Mouse (Mus musculus): ENCODE measurements around the gene Thsd4.
"Not testable (repeated sequence)": the region's sequence is repeated elsewhere in the genome, so short reads cannot be mapped to it uniquely, and the experiment has no call there.

Thsd4 gene

GRCm38 (mm10) chr9:60309786-60310711 lies 211.8 kb downstream of the Thsd4 start:
- DNase-seq (ENCODE audit: low read depth, low spot score): no peak

GRCm38 (mm10) chr9:60308182-60308581 lies 213.7 kb downstream of the Thsd4 start:
- DNase-seq (ENCODE audit: low read depth, low spot score): no peak

DNA sequence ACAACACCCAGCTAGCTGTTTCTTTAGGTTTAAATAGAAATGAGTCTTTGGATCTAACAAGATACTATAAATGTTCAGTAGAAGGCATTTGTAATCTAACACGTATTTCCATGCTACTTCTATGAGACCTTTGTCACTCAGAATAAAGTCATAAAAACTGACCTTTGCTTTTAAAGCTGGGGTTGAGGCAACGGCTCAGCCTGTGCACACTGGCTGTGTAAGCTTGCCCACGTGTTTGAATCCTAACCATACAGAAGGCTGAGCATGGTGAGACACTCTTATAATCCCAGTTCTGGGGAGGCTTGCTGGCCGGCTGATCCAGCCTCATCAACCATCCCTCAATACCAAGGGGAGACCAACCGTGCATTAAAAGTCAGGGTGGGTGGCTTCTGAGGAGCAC lies 214.4 kb downstream of the Thsd4 start:
- DNase-seq (ENCODE audit: low read depth, low spot score): no peak

- DNase-seq (ENCODE audit: low read depth, low spot score): no peak
These were observed 215.6 kb downstream of the Thsd4 start for GRCm38 (mm10) chr9:60306241-60306640.

GRCm38 (mm10) chr9:60305204-60305840 lies 216.5 kb downstream of the Thsd4 start:
- DNase-seq (ENCODE audit: low read depth, low spot score): no peak

- DNase-seq (ENCODE audit: low read depth, low spot score): peak; percentile 62
These were observed 225.6 kb downstream of the Thsd4 start for GRCm38 (mm10) chr9:60296276-60296675.

DNA sequence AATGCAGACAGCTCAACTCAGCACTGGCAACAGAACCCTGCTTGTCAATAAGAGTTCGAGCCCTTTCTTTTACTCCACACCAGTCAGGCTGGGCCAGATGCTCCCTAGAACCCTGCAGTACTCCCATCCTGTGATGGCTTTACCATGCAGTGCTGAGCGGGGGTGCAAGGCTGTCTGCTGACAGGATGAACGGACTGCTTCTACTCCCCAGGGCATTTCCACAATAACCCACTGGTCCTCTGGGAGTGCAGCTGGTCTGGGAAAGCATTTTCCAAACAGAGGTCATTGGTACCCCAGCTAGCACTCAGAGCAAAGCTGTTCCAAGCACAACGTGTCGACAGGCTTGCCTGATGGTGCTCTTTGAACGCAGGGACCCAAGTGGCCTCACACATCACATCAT lies 226.6 kb downstream of the Thsd4 start:
- no peak for DNase-seq (ENCODE audit: low read depth, low spot score)

GRCm38 (mm10) chr9:60293129-60293528 lies 228.7 kb downstream of the Thsd4 start:
- no peak for DNase-seq (ENCODE audit: low read depth, low spot score)

GRCm38 (mm10) chr9:60290780-60291179 lies 231.1 kb downstream of the Thsd4 start:
- no peak for DNase-seq (ENCODE audit: low read depth, low spot score)

- no peak for DNase-seq (ENCODE audit: low read depth, low spot score)
These were observed 233.1 kb downstream of the Thsd4 start for GRCm38 (mm10) chr9:60288789-60289188.

DNA sequence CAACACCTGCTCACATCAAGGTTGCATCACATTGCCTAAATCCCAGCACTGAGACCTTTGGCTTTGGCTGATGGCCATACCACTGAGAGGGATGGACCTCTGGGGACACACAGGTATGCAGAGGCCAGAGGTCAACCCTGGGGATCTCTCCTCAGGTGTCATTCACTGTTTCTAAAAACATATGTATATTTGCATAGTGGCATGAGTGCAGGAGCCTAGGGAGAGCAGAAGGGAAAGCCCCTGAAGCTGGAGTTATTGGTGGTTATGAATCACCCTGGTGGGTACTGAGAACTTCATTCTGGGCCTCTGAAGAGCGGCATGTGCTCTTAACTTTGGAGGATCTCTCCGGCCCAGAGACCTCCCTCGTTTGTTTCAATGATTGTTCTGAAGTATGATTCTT lies 235.5 kb downstream of the Thsd4 start:
- DNase-seq (ENCODE audit: low read depth, low spot score): no peak

DNA sequence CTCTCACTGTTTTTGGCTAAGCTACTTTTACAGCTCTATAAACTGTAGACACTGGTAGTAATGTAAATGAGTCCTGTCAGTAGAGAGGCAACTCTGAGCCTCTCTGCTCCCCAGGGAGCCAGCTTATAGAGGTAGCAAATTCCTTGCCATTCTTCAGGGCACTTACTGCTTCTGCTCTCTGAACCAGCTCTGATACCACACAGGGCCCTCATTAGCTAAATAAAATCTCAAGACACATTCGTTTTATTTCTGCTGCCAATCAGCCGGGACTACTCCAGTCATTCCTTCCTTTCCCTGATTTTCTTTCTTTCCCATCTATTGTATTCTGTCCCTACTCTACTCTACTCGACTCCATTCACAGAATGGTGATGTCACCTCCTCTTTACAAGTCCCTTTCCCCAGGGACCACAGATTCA lies 236.8 kb downstream of the Thsd4 start:
- DNase-seq (ENCODE audit: low read depth, low spot score): no peak

GRCm38 (mm10) chr9:60284318-60284717 lies 237.5 kb downstream of the Thsd4 start:
- DNase-seq (ENCODE audit: low read depth, low spot score): no peak

DNA sequence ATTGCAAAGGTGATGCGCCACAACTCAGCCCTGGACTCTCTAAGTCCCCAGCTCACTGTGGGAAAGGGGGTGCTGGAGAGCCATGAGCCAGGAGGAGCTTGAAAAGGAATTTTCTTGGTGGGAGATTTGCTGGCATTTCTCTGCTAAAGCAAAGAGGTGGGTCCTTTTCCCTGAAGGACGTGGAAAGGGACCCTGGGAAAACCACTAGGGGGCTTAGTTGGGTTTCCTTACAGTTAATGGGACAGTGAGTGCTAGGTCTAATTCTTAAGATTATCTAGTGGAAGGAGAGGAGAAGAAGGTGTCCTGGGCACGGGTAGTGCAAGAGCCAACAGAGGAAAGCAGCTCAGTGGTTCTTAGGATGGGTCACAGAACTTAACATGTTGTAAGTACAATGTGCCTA lies 238.3 kb downstream of the Thsd4 start:
- DNase-seq (ENCODE audit: low read depth, low spot score): no peak

GRCm38 (mm10) chr9:60281281-60281680 lies 240.6 kb downstream of the Thsd4 start:
- no peak for DNase-seq (ENCODE audit: low read depth, low spot score)

- DNase-seq (ENCODE audit: low read depth, low spot score): no peak
These were observed 241.1 kb downstream of the Thsd4 start for GRCm38 (mm10) chr9:60280786-60281185.

DNA sequence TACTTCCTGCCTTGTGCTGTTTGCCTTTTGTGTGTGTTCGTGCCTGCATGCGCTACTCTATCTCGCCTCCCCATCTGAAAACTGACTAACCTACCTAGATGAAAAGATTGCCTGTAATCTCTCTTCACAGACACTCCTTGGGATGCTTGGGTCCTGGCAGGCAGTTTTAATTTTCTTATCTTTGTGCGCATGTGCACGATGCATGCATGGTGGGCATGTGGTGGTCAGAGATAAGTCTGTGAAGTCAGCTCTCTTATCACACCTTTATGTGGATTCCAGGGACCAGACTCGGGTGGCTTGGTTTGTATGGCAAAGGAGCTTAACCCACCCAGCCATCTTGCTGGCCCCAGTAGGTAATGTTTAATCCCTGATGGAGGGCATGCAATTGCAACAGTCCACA lies 242.3 kb downstream of the Thsd4 start:
- no peak for DNase-seq (ENCODE audit: low read depth, low spot score)

DNA sequence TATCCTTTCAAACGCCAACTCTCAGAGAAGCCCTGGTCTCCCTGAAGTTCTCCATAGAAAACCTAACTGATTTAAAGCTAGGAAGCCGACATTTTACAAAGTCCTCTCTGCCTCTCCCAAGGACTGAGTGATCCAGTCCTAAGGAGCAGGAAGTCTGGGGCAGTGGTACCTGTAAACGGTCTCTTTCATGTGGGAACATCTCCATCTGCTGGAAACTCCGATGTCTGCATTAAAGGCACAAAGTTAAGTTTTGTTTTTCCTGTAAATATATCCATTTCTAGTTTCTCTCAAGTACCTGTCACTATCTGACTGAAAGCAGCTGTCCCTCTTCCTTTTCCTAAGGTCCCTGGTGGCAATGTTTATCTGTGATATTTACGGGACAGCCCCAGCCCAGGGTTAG lies 245.5 kb downstream of the Thsd4 start:
- DNase-seq (ENCODE audit: low read depth, low spot score): no peak

GRCm38 (mm10) chr9:60275410-60276159 lies 246.3 kb downstream of the Thsd4 start:
- DNase-seq (ENCODE audit: low read depth, low spot score): no peak

GRCm38 (mm10) chr9:60274503-60274902 lies 247.3 kb downstream of the Thsd4 start:
- no peak for DNase-seq (ENCODE audit: low read depth, low spot score)

DNA sequence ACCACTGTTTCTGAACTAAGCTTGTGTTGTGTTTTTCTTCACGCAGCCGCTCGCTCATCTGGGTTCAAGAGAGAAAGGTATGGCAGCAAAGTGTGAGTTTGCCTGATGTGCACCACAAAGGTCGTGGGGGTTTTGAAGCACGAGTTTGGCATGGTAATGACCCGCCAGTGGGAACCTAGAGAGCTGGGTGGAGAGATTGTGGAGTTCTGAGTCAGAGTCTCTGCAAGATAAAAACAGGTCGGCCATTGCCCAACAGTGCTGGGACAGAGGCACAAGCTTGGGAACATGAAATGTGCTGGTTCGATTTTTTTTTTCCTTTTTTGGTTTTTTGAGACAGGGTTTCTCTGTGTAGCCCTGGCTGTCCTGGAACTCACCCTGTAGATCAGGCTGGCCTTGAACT lies 249.5 kb downstream of the Thsd4 start:
- DNase-seq (ENCODE audit: low read depth, low spot score): not testable (repeated sequence)

- no peak for DNase-seq (ENCODE audit: low read depth, low spot score)
These were observed 249.9 kb downstream of the Thsd4 start for GRCm38 (mm10) chr9:60271940-60272339.

Data from telencephalon, adult 2 months (tissue).